Mouse (Mus musculus) spleen, adult 2 months (tissue): ENCODE measurements at regions not wholly inside any gene's neighbourhood (a gene's known extent, or its start where the extent isn't known, plus 50 kb on each side); places are given as distances from the start of the nearest gene placed in this dataset.

Experiments
- CTCF ChIP-seq: fragments of 200-500 bp; IDR thresholded peaks from 2 replicates; pipeline ENCODE4 v1.5.1; 2011; ENCODE audit warnings: mild to moderate bottlenecking, inconsistent platforms; ENCODE audit not compliant: insufficient read depth, insufficient read length, insufficient replicate concordance; ENCODE audit errors: extremely low read depth
- POLR2A ChIP-seq: fragments of 200-500 bp; IDR thresholded peaks from 2 replicates; pipeline ENCODE4 v1.6.1; 2011; ENCODE audit warnings: low read depth, low read length, inconsistent platforms

DNA sequence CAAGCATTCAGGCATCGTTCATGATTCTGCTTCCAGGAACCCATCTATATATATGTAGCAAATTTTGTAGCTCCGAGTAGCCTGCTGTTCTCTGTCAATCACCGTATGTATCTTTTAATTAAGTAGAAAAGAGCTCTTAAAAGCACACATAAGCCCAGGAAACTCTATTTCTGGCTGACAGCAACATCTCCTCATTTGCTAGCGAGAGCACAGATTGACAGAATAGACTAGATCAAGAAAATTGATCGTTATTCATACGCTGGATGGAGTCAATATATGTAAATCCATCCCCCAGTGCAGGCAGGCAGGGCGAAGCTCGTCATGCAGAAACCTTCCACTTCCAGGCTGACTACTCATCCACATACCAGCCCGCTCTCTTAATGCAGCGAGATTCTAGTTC lies 185.6 kb downstream of the Tmem26 start:
- TF ChIP-seq CTCF (no peak), POLR2A (no peak)
